8 mouse cellular contexts compared by ENCODE assay signal in the genomic region with DNA sequence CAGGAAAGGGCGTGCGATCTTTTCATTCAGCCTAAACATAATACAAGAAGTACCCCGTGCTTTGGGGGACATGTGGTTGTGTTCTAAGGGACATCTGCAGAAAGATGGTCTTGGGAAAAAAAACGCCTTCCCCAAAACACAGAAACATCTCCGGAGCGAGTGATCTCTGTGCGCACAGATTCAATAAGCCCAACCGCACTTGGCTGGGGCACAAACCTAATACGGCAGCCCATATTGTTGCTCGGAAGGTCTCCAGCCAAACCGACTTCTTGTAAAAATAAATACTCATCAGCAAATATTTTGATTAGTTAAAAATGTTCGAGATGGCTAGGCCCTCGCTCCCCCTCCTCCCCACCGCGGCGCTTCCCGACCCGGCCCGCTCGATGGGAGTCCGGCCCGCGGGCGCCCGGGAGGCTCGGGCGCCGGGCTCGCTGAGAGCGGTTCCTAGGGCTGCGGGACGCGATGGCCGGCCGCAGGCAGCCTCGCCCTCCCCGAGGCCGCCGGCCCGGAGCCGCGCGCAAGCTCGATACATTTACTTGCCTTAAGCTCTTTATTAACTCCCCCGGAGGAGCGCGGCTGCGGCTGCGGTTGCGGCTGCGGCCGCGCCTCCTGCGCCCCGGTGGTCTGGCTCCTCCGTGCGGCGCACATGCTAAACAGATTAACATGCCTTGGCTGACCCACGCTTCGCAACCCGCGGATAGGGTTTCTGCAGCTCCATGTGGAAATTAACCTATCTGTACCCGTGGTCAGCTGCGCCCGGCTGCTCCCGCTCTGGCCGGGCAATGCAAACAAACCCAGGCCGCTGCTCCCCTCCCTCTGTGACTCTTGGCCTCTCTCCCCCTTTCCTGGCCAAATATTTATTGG. TPM values are rescaled to one million over a fixed set of nuclear protein-coding genes. Genes with fewer than 3 reads are reported as not detected.
A peak's percentile ranks its signal among the peaks of the same experiment; 100 is the strongest.
DNase-seq lines count a peak whose midpoint lies in the region; ATAC-seq and TF ChIP-seq lines count a peak whose summit lies in the region.

No protein-coding gene starts in this region.

- intact Hi-C loops in heart, postnatal 14 days (cut with DNase I), result no loop called here

- DNase-seq in right cerebral cortex, postnatal 14 days, result peak; percentile 18
- DNase-seq in right cerebral cortex, postnatal 10 days (ENCODE audit: low spot score in 2 of 2), result no peak
- peak; percentile 76 for DNase-seq in embryonic facial prominence, embryonic 11.5 days (ENCODE audit: low spot score)
- peak; percentile 24 to 27 for DNase-seq in heart, postnatal 14 days
- peak; percentile 51 for DNase-seq in limb, embryonic 14.5 days (ENCODE audit: low spot score)
- DNase-seq in spleen, adult 18-20 months, result no peak

- H3K9me3 ChIP-seq in embryonic facial prominence, embryonic 11.5 days (replicated peaks; ENCODE audit: control insufficient read depth, low read length), result no peaks in the 10 kb centered on the region
- H3K9me3 ChIP-seq in limb, embryonic 14.5 days (ENCODE audit: control insufficient read depth, low read length), result peaks cover 5% of the 10 kb centered on the region; the same call in 1 of the 2 replicates
- H3K9me3 ChIP-seq in neural tube, embryonic 14.5 days (ENCODE audit: control insufficient read depth, low read length), result no peaks in the 10 kb centered on the region

- peak overlapping the region; percentile 52; the same call in 1 of the 2 replicates for H3K27ac ChIP-seq in embryonic facial prominence, embryonic 11.5 days (replicated peaks; ENCODE audit: low read depth, low read length)
- peak overlapping the region; percentile 45 for H3K27ac ChIP-seq in limb, embryonic 14.5 days (replicated peaks; ENCODE audit: low read depth, low read length)
- H3K27ac ChIP-seq in neural tube, embryonic 14.5 days (ENCODE audit: low read depth, low read length), result no peak overlapping the region

- ATAC-seq in embryonic facial prominence, embryonic 11.5 days (replicated peaks; ENCODE audit: insufficient number of reproducible peaks, low FRiP score, low TSS enrichment, low read depth), result peak; percentile 76
- ATAC-seq in limb, embryonic 14.5 days (ENCODE audit: low FRiP score, low read depth), result peak; percentile 81
- ATAC-seq in neural tube, embryonic 14.5 days (ENCODE audit: low read depth), result peak; percentile 60; the same call in 1 of the 2 replicates
- ATAC-seq in monocyte, adult 5-6 weeks (replicated peaks; ENCODE audit: insufficient number of reproducible peaks, low FRiP score, low TSS enrichment, poor library complexity, severe bottlenecking), result no peak

- WGBS in embryonic facial prominence, embryonic 11.5 days, result under 1% methylated on average over 68 of the region's 68 CpGs
- under 1% methylated on average over 68 of the region's 68 CpGs for WGBS in limb, embryonic 14.5 days
- WGBS in neural tube, embryonic 14.5 days, result under 1% methylated on average over 68 of the region's 68 CpGs

- TF ChIP-seq POLR2A in limb, embryonic 14.5 days (IDR thresholded peaks at IDR 0.05; ENCODE audit: borderline replicate concordance, extremely low read depth, insufficient read depth, insufficient read length), result no peak

- peak overlapping the region; percentile 56 for H3K9ac ChIP-seq in embryonic facial prominence, embryonic 11.5 days (replicated peaks; ENCODE audit: low read length)
- H3K9ac ChIP-seq in limb, embryonic 14.5 days (ENCODE audit: low read depth, low read length, severe bottlenecking), result peak overlapping the region; percentile 46
- peak overlapping the region; percentile 34; the same call in 1 of the 2 replicates for H3K9ac ChIP-seq in neural tube, embryonic 14.5 days (replicated peaks; ENCODE audit: low read depth, low read length)

- peak overlapping the region; percentile 65 for H3K4me2 ChIP-seq in embryonic facial prominence, embryonic 11.5 days (ENCODE audit: low read depth, low read length)
- H3K4me2 ChIP-seq in limb, embryonic 14.5 days (replicated peaks; ENCODE audit: low read depth, low read length, severe bottlenecking), result peak overlapping the region; percentile 59
- H3K4me2 ChIP-seq in neural tube, embryonic 14.5 days (ENCODE audit: low read depth, low read length), result peak overlapping the region; percentile 59

- peak overlapping the region; percentile 32 for H3K4me3 ChIP-seq in embryonic facial prominence, embryonic 11.5 days (ENCODE audit: low read depth, low read length)
- H3K4me3 ChIP-seq in limb, embryonic 14.5 days (replicated peaks; ENCODE audit: low read length), result peak overlapping the region; percentile 40
- H3K4me3 ChIP-seq in neural tube, embryonic 14.5 days (ENCODE audit: low read depth, low read length), result peak overlapping the region; percentile 34

- peaks cover 16% of the 10 kb centered on the region for H3K27me3 ChIP-seq in embryonic facial prominence, embryonic 11.5 days (ENCODE audit: control insufficient read depth, insufficient read depth, low read length)
- peaks cover 31% of the 10 kb centered on the region for H3K27me3 ChIP-seq in limb, embryonic 14.5 days (ENCODE audit: control insufficient read depth, insufficient read depth, low read length)
- H3K27me3 ChIP-seq in neural tube, embryonic 14.5 days (ENCODE audit: control insufficient read depth, insufficient read depth, low read length), result peaks cover 48% of the 10 kb centered on the region

- H3K4me1 ChIP-seq in embryonic facial prominence, embryonic 11.5 days (ENCODE audit: control insufficient read depth, insufficient read depth, low read length), result peaks cover 7% of the 10 kb centered on the region; the same call in 1 of the 2 replicates
- peaks cover 23% of the 10 kb centered on the region for H3K4me1 ChIP-seq in limb, embryonic 14.5 days (ENCODE audit: control insufficient read depth, insufficient read depth, low read length)
- 0 out of 2 replicates have a peak, but pooled peaks cover 7% of the 10 kb centered on the region for H3K4me1 ChIP-seq in neural tube, embryonic 14.5 days (ENCODE audit: control insufficient read depth, insufficient read depth, low read length)

- H3K36me3 ChIP-seq in embryonic facial prominence, embryonic 11.5 days (replicated peaks; ENCODE audit: control insufficient read depth, insufficient read depth, low read depth, low read length), result no peaks in the 10 kb centered on the region
- no peaks in the 10 kb centered on the region for H3K36me3 ChIP-seq in limb, embryonic 14.5 days (ENCODE audit: control insufficient read depth, insufficient read depth, low read length)
- no peaks in the 10 kb centered on the region for H3K36me3 ChIP-seq in neural tube, embryonic 14.5 days (ENCODE audit: control insufficient read depth, insufficient read depth, low read length)

RNA-seq across cellular contexts. Expression of a gene that starts 37.0 kb away (rescaled TPM):
- polyA plus RNA-seq in embryonic facial prominence, embryonic 11.5 days (2014; fragmentation: Nextera tagmentation; extraction: Ambion mirVana), result 7.7 and 8.2 TPM in 2 replicates
- total RNA-seq in heart, postnatal 14 days (2021), result under 1 TPM in 1 of 2 experiments, not detected in 1; 0.07 TPM
- 0.89 and 1.0 TPM in 2 replicates for polyA plus RNA-seq in limb, embryonic 14.5 days (2012; rRNA removed)
- 0.32 and 0.46 TPM in 2 replicates for polyA plus RNA-seq in limb, embryonic 14.5 days (2014; fragmentation: Nextera tagmentation; extraction: Ambion mirVana)
- polyA plus RNA-seq in neural tube, embryonic 14.5 days (2014; fragmentation: Nextera tagmentation; extraction: Ambion mirVana), result 0.12 and 0.76 TPM in 2 replicates
- not detected in 3 replicates for total RNA-seq in monocyte, adult 5-6 weeks (2017)

Comparison
In these comparisons a context has a peak if more than half of its experiments do, and no peak if none do; other contexts are left out.
1. DNase-seq: peak in right cerebral cortex, postnatal 14 days (single experiment), embryonic facial prominence, embryonic 11.5 days (single experiment), heart, postnatal 14 days (2 of 2) and limb, embryonic 14.5 days (single experiment); none in right cerebral cortex, postnatal 10 days (0 of 2) and spleen, adult 18-20 months (0 of 2).
2. Peak in every context shown above with its lines, with median percentiles within 50 percentile points of each other: H3K4me2 ChIP-seq, H3K4me3 ChIP-seq and H3K9ac ChIP-seq.